Mouse (Mus musculus): ENCODE data around the gene Rcan1.

Gene Rcan1

GRCm38 (mm10) chr16:92468459-92468858 is 2.2 kb downstream of the Rcan1 start:
- DNase-seq (ENCODE audit: low spot score), result no peak

- no peak for DNase-seq (ENCODE audit: low spot score)
These were observed 3.6 kb downstream of the Rcan1 start for GRCm38 (mm10) chr16:92467041-92467440.

GRCm38 (mm10) chr16:92465642-92466526 is 4.8 kb downstream of the Rcan1 start:
- DNase-seq (ENCODE audit: low spot score), result peak; percentile 99

GRCm38 (mm10) chr16:92465226-92465625 is 5.4 kb downstream of the Rcan1 start:
- no peak for DNase-seq (ENCODE audit: low spot score)

- DNase-seq (ENCODE audit: low spot score), result no peak
These were observed 6.2 kb downstream of the Rcan1 start for GRCm38 (mm10) chr16:92464390-92464972.

- DNase-seq (ENCODE audit: low spot score), result no peak
These were observed 9.3 kb downstream of the Rcan1 start for GRCm38 (mm10) chr16:92461412-92461811.

- DNase-seq (ENCODE audit: low spot score), result peak; percentile 64
These were observed 13.1 kb downstream of the Rcan1 start for GRCm38 (mm10) chr16:92457594-92457993.

GRCm38 (mm10) chr16:92455969-92456368 is 14.7 kb downstream of the Rcan1 start:
- no peak for DNase-seq (ENCODE audit: low spot score)

- DNase-seq (ENCODE audit: low spot score), result no peak
These were observed 15.2 kb downstream of the Rcan1 start for GRCm38 (mm10) chr16:92455488-92455887.

GRCm38 (mm10) chr16:92454495-92454894 is 16.2 kb downstream of the Rcan1 start:
- DNase-seq (ENCODE audit: low spot score), result no peak

GRCm38 (mm10) chr16:92454002-92454401 is 16.7 kb downstream of the Rcan1 start:
- no peak for DNase-seq (ENCODE audit: low spot score)

GRCm38 (mm10) chr16:92452609-92453008 is 18.1 kb downstream of the Rcan1 start:
- DNase-seq (ENCODE audit: low spot score), result no peak

- DNase-seq (ENCODE audit: low spot score), result no peak
These were observed 19.1 kb downstream of the Rcan1 start for GRCm38 (mm10) chr16:92451516-92452072.

- DNase-seq (ENCODE audit: low spot score), result no peak
These were observed 20.3 kb downstream of the Rcan1 start for GRCm38 (mm10) chr16:92450331-92450730.

GRCm38 (mm10) chr16:92449080-92449479 is 21.6 kb downstream of the Rcan1 start:
- DNase-seq (ENCODE audit: low spot score), result no peak

- DNase-seq (ENCODE audit: low spot score), result no peak
These were observed 25.3 kb downstream of the Rcan1 start for GRCm38 (mm10) chr16:92445377-92445776.

GRCm38 (mm10) chr16:92443644-92444113 is 27.0 kb downstream of the Rcan1 start:
- no peak for DNase-seq (ENCODE audit: low spot score)

- no peak for DNase-seq (ENCODE audit: low spot score)
These were observed 27.7 kb downstream of the Rcan1 start for GRCm38 (mm10) chr16:92442946-92443345.

- DNase-seq (ENCODE audit: low spot score), result no peak
These were observed 28.5 kb downstream of the Rcan1 start for GRCm38 (mm10) chr16:92442150-92442549.

GRCm38 (mm10) chr16:92441203-92441602 is 29.5 kb downstream of the Rcan1 start:
- DNase-seq (ENCODE audit: low spot score), result no peak

- no peak for DNase-seq (ENCODE audit: low spot score)
These were observed 30.4 kb downstream of the Rcan1 start for GRCm38 (mm10) chr16:92440229-92440628.

- no peak for DNase-seq (ENCODE audit: low spot score)
These were observed 30.9 kb downstream of the Rcan1 start for GRCm38 (mm10) chr16:92439775-92440174.

- no peak for DNase-seq (ENCODE audit: low spot score)
These were observed 35.2 kb downstream of the Rcan1 start for GRCm38 (mm10) chr16:92435431-92435985.
